Comparison of ENCODE assay signal across 27 mouse cellular contexts in genomic region chr5:93113517-93113916, GRCm38 (mm10). TPM values are rescaled to one million over a fixed set of nuclear protein-coding genes. Genes with fewer than 3 reads are reported as not detected.
DNase-seq lines count a peak whose midpoint lies in the region; ATAC-seq and TF ChIP-seq lines count a peak whose summit lies in the region.
"Had no signal": no experiment of that assay in that cellular context is flagged by ENCODE, and none has a peak within 500 bp of the region (broad histone marks: within the 10 kb centered on the region; RNA-seq: fewer than 3 reads in every experiment).

No protein-coding gene starts in this region.

- DNase-seq in embryonic facial prominence, embryonic 10.5 days (ENCODE audit: low spot score) = no peak
- DNase-seq in layer of hippocampus, adult 2 months (ENCODE audit: low spot score in 2 of 2) = no peak
- no peak for DNase-seq in layer of hippocampus, adult 8-10 months (ENCODE audit: low spot score in 2 of 2)
- no peak for DNase-seq in embryo, embryonic 11 days
- DNase-seq: adrenal gland, adult 8-10 months; cerebellum, adult 11 months; cerebellum, adult 9-10 months; cerebellum, postnatal 36 days; gastrocnemius, postnatal 10 days; heart, postnatal 14 days; kidney, adult 18-20 months; kidney, postnatal 10 days; left cerebral cortex, postnatal 4 days; thymus, postnatal 14 days had no signal

- H3K4me3 ChIP-seq in embryonic facial prominence, embryonic 13.5 days = no peak overlapping the region
- no peak overlapping the region for H3K4me3 ChIP-seq in embryonic facial prominence, embryonic 10.5 days
- H3K4me3 ChIP-seq in layer of hippocampus, adult 2 months = no peak overlapping the region
- no peak overlapping the region for H3K4me3 ChIP-seq in embryonic facial prominence, embryonic 15.5 days (replicated peaks)
- no peak overlapping the region for H3K4me3 ChIP-seq in stomach, embryonic 16.5 days (replicated peaks; ENCODE audit: low read length)
- H3K4me3 ChIP-seq: forebrain, embryonic 10.5 days; forebrain, embryonic 15.5 days; hindbrain, embryonic 10.5 days; hindbrain, embryonic 15.5 days; lung, embryonic 15.5 days; midbrain, embryonic 10.5 days; neural tube, embryonic 12.5 days had no signal

- no peak for ATAC-seq in embryonic facial prominence, embryonic 13.5 days (ENCODE audit: insufficient number of reproducible peaks, insufficient read depth, low FRiP score, low TSS enrichment, low read depth)
- ATAC-seq in embryonic facial prominence, embryonic 15.5 days (ENCODE audit: insufficient number of reproducible peaks, low FRiP score, low TSS enrichment, low read depth) = no peak
- ATAC-seq in stomach, embryonic 16.5 days (ENCODE audit: insufficient read depth, low FRiP score) = no peak
- ATAC-seq: forebrain, embryonic 15.5 days; midbrain, embryonic 16.5 days had no signal

- no peak overlapping the region for H3K9ac ChIP-seq in embryonic facial prominence, embryonic 13.5 days
- no peak overlapping the region for H3K9ac ChIP-seq in embryonic facial prominence, embryonic 15.5 days
- no peak overlapping the region for H3K9ac ChIP-seq in stomach, embryonic 16.5 days (ENCODE audit: low read length)
- H3K9ac ChIP-seq: forebrain, embryonic 15.5 days; hindbrain, embryonic 15.5 days; lung, embryonic 15.5 days; neural tube, embryonic 12.5 days had no signal

- H3K27me3 ChIP-seq in embryonic facial prominence, embryonic 13.5 days = no peaks in the 10 kb centered on the region
- no peaks in the 10 kb centered on the region for H3K27me3 ChIP-seq in embryonic facial prominence, embryonic 10.5 days (replicated peaks; ENCODE audit: low read depth, poor library complexity, severe bottlenecking)
- H3K27me3 ChIP-seq in embryonic facial prominence, embryonic 15.5 days = no peaks in the 10 kb centered on the region
- H3K27me3 ChIP-seq in stomach, embryonic 16.5 days (ENCODE audit: control insufficient read depth, insufficient read depth, low read length) = no peaks in the 10 kb centered on the region
- H3K27me3 ChIP-seq: CH12.LX; forebrain, embryonic 15.5 days; hindbrain, embryonic 15.5 days; lung, embryonic 15.5 days; neural tube, embryonic 12.5 days had no signal

- WGBS in embryonic facial prominence, embryonic 13.5 days = 87% methylated on average over 5 of the region's 5 CpGs
- WGBS in embryonic facial prominence, embryonic 10.5 days = 90% methylated on average over 5 of the region's 5 CpGs
- WGBS in embryonic facial prominence, embryonic 15.5 days = 75% methylated on average over 5 of the region's 5 CpGs
- WGBS in stomach, embryonic 16.5 days = 77% methylated on average over 5 of the region's 5 CpGs

- H3K4me2 ChIP-seq in embryonic facial prominence, embryonic 13.5 days = no peak overlapping the region
- no peak overlapping the region for H3K4me2 ChIP-seq in embryonic facial prominence, embryonic 15.5 days (replicated peaks)
- H3K4me2 ChIP-seq in stomach, embryonic 16.5 days (ENCODE audit: low read depth, low read length) = no peak overlapping the region
- H3K4me2 ChIP-seq: forebrain, embryonic 15.5 days; hindbrain, embryonic 15.5 days; liver, embryonic 11.5 days; lung, embryonic 15.5 days; neural tube, embryonic 12.5 days had no signal

- H3K36me3 ChIP-seq in embryonic facial prominence, embryonic 13.5 days = peaks cover 18% of the 10 kb centered on the region; the same call in 1 of the 2 replicates
- H3K36me3 ChIP-seq in embryonic facial prominence, embryonic 10.5 days (replicated peaks) = peaks cover 64% of the 10 kb centered on the region
- H3K36me3 ChIP-seq in embryonic facial prominence, embryonic 15.5 days = no peaks in the 10 kb centered on the region
- H3K36me3 ChIP-seq in stomach, embryonic 16.5 days (ENCODE audit: control insufficient read depth, insufficient read depth, low read length) = no peaks in the 10 kb centered on the region
- H3K36me3 ChIP-seq: hindbrain, embryonic 15.5 days; lung, embryonic 15.5 days had no signal

- H3K4me1 ChIP-seq in embryonic facial prominence, embryonic 13.5 days = peaks cover 42% of the 10 kb centered on the region
- peaks cover 36% of the 10 kb centered on the region for H3K4me1 ChIP-seq in embryonic facial prominence, embryonic 10.5 days
- H3K4me1 ChIP-seq in embryonic facial prominence, embryonic 15.5 days = peaks cover 45% of the 10 kb centered on the region
- peaks cover 15% of the 10 kb centered on the region; the same call in 1 of the 2 replicates for H3K4me1 ChIP-seq in stomach, embryonic 16.5 days (ENCODE audit: control insufficient read depth, insufficient read depth, low read length)
- H3K4me1 ChIP-seq: midbrain, embryonic 10.5 days had no signal

- peak overlapping the region; percentile 71; the same call in 1 of the 2 replicates for H3K27ac ChIP-seq in embryonic facial prominence, embryonic 13.5 days
- H3K27ac ChIP-seq in embryonic facial prominence, embryonic 10.5 days (replicated peaks) = no peak overlapping the region
- peak overlapping the region; percentile 46; the same call in 1 of the 2 replicates for H3K27ac ChIP-seq in layer of hippocampus, adult 2 months
- H3K27ac ChIP-seq in embryonic facial prominence, embryonic 15.5 days (replicated peaks) = peak overlapping the region; percentile 77; the same call in 1 of the 2 replicates
- peak overlapping the region; percentile 1; the same call in 1 of the 2 replicates for H3K27ac ChIP-seq in stomach, embryonic 16.5 days (ENCODE audit: low read length)
- H3K27ac ChIP-seq: forebrain, embryonic 10.5 days; forebrain, embryonic 15.5 days; hindbrain, embryonic 10.5 days; hindbrain, embryonic 15.5 days; midbrain, embryonic 10.5 days; neural tube, embryonic 12.5 days had no signal

- TF ChIP-seq CTCF in layer of hippocampus, adult 2 months (conservative IDR thresholded peaks at IDR 0.05) = no peak

- H3K9me3 ChIP-seq in embryonic facial prominence, embryonic 13.5 days = no peaks in the 10 kb centered on the region
- no peaks in the 10 kb centered on the region for H3K9me3 ChIP-seq in embryonic facial prominence, embryonic 10.5 days
- H3K9me3 ChIP-seq in embryonic facial prominence, embryonic 15.5 days (replicated peaks) = no peaks in the 10 kb centered on the region
- H3K9me3 ChIP-seq in stomach, embryonic 16.5 days (replicated peaks; ENCODE audit: control insufficient read depth, low read length) = no peaks in the 10 kb centered on the region
- H3K9me3 ChIP-seq: forebrain, embryonic 10.5 days; forebrain, embryonic 15.5 days; hindbrain, embryonic 10.5 days; hindbrain, embryonic 15.5 days; lung, embryonic 15.5 days; midbrain, embryonic 10.5 days; neural tube, embryonic 12.5 days had no signal

RNA-seq across cellular contexts. Expression of gene Sept11, which starts 20.3 kb away (rescaled TPM):
- 220 and 238 TPM in 2 replicates for polyA plus RNA-seq in embryonic facial prominence, embryonic 13.5 days (2015; fragmentation: Nextera tagmentation; extraction: Ambion mirVana)
- 294 and 297 TPM in 2 replicates for polyA plus RNA-seq in embryonic facial prominence, embryonic 10.5 days (2016; fragmentation: Nextera tagmentation; extraction: Ambion mirVana)
- total RNA-seq in layer of hippocampus, adult 2 months (2021) = 100 to 1,000 TPM; 107 to 115 TPM
- total RNA-seq in layer of hippocampus, adult 8-10 months (2022) = 100 to 1,000 TPM; 105 to 119 (median 113) TPM
- polyA plus RNA-seq in embryonic facial prominence, embryonic 15.5 days (2015; fragmentation: Nextera tagmentation; extraction: Ambion mirVana) = 195 and 200 TPM in 2 replicates
- 134 and 146 TPM in 2 replicates for polyA plus RNA-seq in stomach, embryonic 16.5 days (2015; fragmentation: Nextera tagmentation; extraction: Ambion mirVana)
